Mouse (Mus musculus): ENCODE results near the gene Gm35134. TPM values are rescaled to one million over a fixed set of nuclear protein-coding genes. Genes with fewer than 3 reads are reported as not detected.
"Not testable (repeated sequence)": the region's sequence is repeated elsewhere in the genome, so short reads cannot be mapped to it uniquely, and the experiment has no call there.

Gene Gm35134
- not detected in 2 replicates for polyA plus RNA-seq (2011; ENCODE audit: insufficient read length, low read depth, missing spikeins)

DNA sequence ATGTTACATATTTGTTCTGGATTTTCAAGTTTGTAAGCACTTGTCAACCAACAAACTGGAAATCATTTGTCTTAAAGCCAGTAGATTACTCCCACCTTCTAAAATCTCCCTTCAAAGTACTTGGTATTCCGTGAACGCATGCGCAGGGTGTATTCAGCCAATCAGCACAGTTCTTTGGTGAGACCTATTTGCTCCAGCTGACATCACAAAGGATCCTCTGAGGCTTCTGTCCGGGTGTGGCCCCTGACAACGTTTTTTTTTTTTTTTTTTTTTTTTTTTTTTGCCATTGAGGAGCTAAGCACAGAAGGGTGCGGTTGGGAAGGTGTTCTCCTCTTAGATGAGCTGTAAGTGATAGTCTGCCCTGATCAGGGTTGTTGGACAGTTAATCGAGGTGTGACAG lies at the start of gene Gm35134:
Gene Gm35134 (plus strand): TSS at position 301 of the 400 bp plus-strand sequence.
- H3K4me1 ChIP-seq (ENCODE audit: control insufficient read depth, insufficient read depth, low read length); H3K27ac ChIP-seq (ENCODE audit: insufficient read depth, low read length); H3K4me3 ChIP-seq (ENCODE audit: insufficient read depth, low read length): not testable (repeated sequence)
